Mouse (Mus musculus): Measurements from ENCODE around the gene Hes3. TPM values are rescaled to one million over a fixed set of nuclear protein-coding genes. Genes with fewer than 3 reads are reported as not detected.

Hes3 gene
- polyA plus RNA-seq, 1 experiment from 2014 or later = 0.41 TPM

DNA sequence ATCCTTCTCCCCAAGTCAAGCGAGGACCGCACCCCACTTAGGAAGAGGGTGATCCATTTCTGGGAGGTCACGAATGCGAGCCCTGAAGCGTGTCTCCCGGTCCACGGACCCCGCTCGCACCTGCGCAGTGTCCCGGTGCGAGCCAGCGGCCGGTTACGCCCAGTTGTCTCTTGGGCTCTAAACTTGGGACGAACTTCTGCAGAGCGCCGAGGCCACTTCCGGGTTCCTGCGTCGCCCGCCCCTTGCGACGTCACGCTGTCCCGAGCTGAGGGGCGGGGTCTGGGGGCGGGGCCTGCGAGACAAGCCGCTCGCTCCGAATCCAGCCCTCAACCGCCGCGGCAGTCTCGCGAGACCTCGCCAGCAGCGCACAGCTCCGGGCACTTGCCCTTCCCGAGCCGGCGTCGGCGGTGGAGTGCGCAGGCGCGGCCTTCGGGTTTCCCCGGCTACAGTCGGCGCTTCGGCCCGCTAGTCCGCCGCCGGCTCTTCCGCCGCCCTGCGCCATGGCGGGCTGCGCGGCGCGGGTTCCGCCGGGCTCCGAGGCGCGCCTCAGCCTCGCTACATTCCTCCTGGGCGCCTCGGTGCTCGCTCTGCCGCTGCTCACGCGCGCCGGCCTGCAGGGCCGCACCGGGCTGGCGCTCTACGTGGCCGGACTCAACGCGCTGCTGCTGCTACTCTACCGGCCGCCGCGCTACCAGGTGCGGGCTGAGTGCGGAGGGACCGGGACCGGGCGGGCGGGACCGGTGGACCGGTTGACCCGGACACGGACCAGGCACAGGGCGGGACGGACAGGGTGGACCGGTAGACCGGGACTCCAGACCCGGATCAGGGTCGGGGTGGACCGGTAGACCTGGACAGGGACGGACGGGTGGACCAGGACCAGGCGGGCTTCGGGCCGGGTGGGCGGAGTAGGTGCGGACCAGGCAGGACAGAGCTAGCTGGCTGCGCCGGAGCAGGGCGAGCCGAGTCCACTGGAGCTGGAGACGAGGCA is 5.7 kb upstream of the Hes3 start, which contains the start of gene Icmt:
Gene Icmt (plus strand): TSS at position 354 of the 988 bp plus-strand sequence.
- H3K27ac ChIP-seq (ENCODE audit: low read length) = peak within 1 kb of the TSS; percentile 84
- peaks cover 11% of the 10 kb centered on the region; the same call in 1 of the 2 replicates for H3K36me3 ChIP-seq (ENCODE audit: control insufficient read depth, insufficient read depth, low read length)
- H3K4me1 ChIP-seq (ENCODE audit: control insufficient read depth, insufficient read depth, low read length) = peaks cover 19% of the 10 kb centered on the region
- H3K27me3 ChIP-seq (ENCODE audit: control insufficient read depth, insufficient read depth, low read depth, low read length) = peaks cover 32% of the 10 kb centered on the region
- H3K4me2 ChIP-seq (ENCODE audit: low read length) = peak within 1 kb of the TSS; percentile 96
- under 1% methylated on average over 110 of the region's 119 CpGs for WGBS
- H3K4me3 ChIP-seq (ENCODE audit: low read depth, low read length) = peak within 1 kb of the TSS; percentile 94
- ATAC-seq = peak; percentile 94
- H3K9ac ChIP-seq (ENCODE audit: low read depth, low read length) = peak within 1 kb of the TSS; percentile 98
- H3K9me3 ChIP-seq (replicated peaks; ENCODE audit: control insufficient read depth, low read length, poor library complexity, severe bottlenecking) = no peaks in the 10 kb centered on the region

DNA sequence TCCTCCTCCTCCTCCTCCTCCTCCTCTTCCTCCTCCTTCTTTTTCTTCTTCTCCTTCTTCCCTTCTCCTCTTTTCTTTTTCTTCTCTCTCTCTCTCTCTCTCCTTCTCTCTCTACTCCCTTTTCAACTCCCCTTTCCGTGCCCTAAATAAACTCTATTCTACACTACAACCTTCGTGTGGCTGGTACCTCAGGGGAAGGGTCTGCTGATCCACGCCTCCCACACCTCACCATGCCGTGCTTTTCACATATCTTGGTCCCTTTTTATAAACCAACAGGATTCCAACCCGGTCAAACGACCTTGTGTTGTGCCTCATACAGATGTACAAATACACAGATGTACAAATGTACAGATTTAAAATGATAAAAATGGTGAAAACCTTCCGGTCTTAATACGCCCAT is 4.9 kb upstream of the Hes3 start:
- no peak overlapping the region for H3K27ac ChIP-seq (ENCODE audit: low read length)
- H3K9ac ChIP-seq (ENCODE audit: low read depth, low read length) = 0 out of 2 replicates have a peak overlapping the region, but pooled peaks have one; percentile 23
- H3K36me3 ChIP-seq (ENCODE audit: control insufficient read depth, insufficient read depth, low read length) = peaks cover 5% of the 10 kb centered on the region; the same call in 1 of the 2 replicates
- no peaks in the 10 kb centered on the region for H3K9me3 ChIP-seq (replicated peaks; ENCODE audit: control insufficient read depth, low read length, poor library complexity, severe bottlenecking)
- 19% methylated on average over 8 of the region's 8 CpGs for WGBS
- H3K4me2 ChIP-seq (ENCODE audit: low read length) = peak overlapping the region; percentile 96
- peaks cover 39% of the 10 kb centered on the region for H3K27me3 ChIP-seq (ENCODE audit: control insufficient read depth, insufficient read depth, low read depth, low read length)
- peak overlapping the region; percentile 94 for H3K4me3 ChIP-seq (ENCODE audit: low read depth, low read length)
- peaks cover 19% of the 10 kb centered on the region for H3K4me1 ChIP-seq (ENCODE audit: control insufficient read depth, insufficient read depth, low read length)
- no peak for ATAC-seq

DNA sequence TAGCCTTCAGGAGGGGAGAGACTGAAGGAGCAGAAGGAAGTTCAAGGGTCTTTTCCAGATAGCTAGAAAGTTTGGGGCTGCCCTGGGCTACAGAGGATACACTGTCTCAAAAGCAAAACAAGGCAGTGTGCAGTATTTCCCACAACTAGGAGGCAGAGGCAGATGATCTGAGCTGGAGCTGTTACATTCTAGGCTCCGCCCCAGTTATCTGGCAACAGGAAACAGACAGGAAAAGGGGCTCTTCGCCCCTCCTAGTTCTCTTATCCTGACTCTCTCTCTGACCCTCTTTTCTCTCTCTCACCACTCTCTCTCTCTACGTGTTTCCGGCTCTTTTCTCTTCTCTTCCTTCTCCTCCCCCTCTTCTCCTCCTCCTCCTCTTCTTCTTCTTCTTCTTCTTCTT is 4.5 kb upstream of the Hes3 start:
- WGBS = 49% methylated on average over 4 of the region's 4 CpGs

DNA sequence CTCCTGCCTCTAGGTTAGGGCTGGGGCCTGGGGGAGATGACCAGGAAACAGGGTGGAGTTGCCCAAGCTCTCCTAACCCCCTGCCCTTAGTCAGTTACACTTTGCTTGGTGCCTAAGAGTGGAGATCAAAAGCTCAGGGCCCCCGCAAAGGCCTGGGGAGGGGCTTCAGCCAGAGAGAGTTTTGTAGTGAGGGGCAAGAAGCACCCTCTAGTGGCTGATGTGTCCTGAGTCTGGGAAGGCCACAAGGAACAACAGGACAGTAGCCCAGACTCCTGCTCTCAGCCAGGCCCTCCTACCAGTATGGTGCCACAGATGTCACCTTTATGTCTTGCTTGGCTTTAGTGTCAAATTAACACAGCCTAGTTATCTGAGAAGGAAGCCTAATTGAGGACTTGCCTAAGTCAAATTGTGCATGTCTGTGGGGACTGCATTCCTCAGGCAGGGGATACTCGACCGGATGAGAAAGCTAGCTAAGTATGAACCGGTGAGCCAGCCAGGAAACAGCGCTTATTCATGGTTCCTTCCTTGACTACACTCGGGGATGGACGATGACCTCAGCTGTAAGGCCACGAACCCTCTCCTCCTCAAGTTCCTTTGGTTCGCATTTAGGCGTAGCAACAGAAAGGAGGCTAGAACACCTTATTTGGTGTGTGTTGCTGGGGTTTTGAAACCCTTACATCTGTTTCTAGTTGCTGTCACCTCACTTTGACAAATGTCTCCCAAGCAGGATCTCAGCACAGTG is 2.9 kb upstream of the Hes3 start:
- 60% methylated on average over 10 of the region's 10 CpGs for WGBS
- H3K9ac ChIP-seq (ENCODE audit: low read depth, low read length) = no peak overlapping the region
- no peaks in the 10 kb centered on the region for H3K36me3 ChIP-seq (ENCODE audit: control insufficient read depth, insufficient read depth, low read length)
- peaks cover 31% of the 10 kb centered on the region for H3K4me1 ChIP-seq (ENCODE audit: control insufficient read depth, insufficient read depth, low read length)
- no peak overlapping the region for H3K27ac ChIP-seq (ENCODE audit: low read length)
- no peak for ATAC-seq
- H3K4me3 ChIP-seq (ENCODE audit: low read depth, low read length) = no peak overlapping the region
- H3K27me3 ChIP-seq (ENCODE audit: control insufficient read depth, insufficient read depth, low read depth, low read length) = peaks cover 54% of the 10 kb centered on the region
- H3K4me2 ChIP-seq (ENCODE audit: low read length) = no peak overlapping the region
- no peaks in the 10 kb centered on the region for H3K9me3 ChIP-seq (replicated peaks; ENCODE audit: control insufficient read depth, low read length, poor library complexity, severe bottlenecking)

More for the DNA sequence above, 4.5 kb upstream of the Hes3 start:
- H3K4me1 ChIP-seq (ENCODE audit: control insufficient read depth, insufficient read depth, low read length) = peaks cover 21% of the 10 kb centered on the region
- peaks cover 2% of the 10 kb centered on the region; the same call in 1 of the 2 replicates for H3K36me3 ChIP-seq (ENCODE audit: control insufficient read depth, insufficient read depth, low read length)
- H3K9me3 ChIP-seq (replicated peaks; ENCODE audit: control insufficient read depth, low read length, poor library complexity, severe bottlenecking) = no peaks in the 10 kb centered on the region
- no peak overlapping the region for H3K27ac ChIP-seq (ENCODE audit: low read length)
- H3K27me3 ChIP-seq (ENCODE audit: control insufficient read depth, insufficient read depth, low read depth, low read length) = peaks cover 43% of the 10 kb centered on the region
- H3K4me2 ChIP-seq (ENCODE audit: low read length) = no peak overlapping the region
- no peak for ATAC-seq
- H3K9ac ChIP-seq (ENCODE audit: low read depth, low read length) = no peak overlapping the region
- H3K4me3 ChIP-seq (ENCODE audit: low read depth, low read length) = no peak overlapping the region

DNA sequence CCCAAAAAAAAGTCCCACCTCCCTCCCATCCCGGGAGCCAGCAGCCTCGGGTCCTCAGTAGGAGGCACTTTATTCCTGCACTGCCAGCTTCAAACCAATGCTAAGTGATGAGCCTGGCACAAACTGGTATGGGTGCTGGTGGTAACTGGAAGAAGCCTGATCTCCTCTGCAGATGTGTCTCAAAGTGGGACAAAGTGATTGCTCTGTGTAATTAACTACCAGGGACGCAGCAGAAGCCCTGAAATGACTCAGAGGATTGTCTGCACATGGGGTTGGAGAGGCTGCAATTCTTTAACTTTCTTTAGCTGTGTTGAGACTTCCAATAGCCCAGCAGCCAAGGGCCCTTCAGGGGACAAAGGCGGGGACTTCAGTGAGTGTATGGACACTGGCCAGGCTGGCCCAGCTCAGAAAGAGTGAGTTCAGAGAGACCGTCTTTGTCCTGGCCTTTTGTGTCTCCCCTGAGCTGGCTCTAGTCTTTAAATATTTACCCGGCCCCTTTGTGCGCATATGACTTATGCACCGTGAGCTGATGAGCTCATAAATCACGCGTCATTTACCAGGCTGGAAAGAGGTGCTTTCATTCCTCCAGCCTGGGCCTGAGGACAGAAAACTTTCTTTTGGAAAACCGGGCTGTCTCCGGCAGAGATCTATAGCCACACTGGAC is 772 bp upstream of the Hes3 start:
- Histone ChIP-seq H3K27me3 (ENCODE audit: control insufficient read depth, insufficient read depth, low read depth, low read length) (peaks cover 67% of the 10 kb centered on the region), H3K36me3 (ENCODE audit: control insufficient read depth, insufficient read depth, low read length) (no peaks in the 10 kb centered on the region), H3K4me2 (ENCODE audit: low read length) (no peak overlapping the region), H3K4me1 (ENCODE audit: control insufficient read depth, insufficient read depth, low read length) (peaks cover 20% of the 10 kb centered on the region), H3K27ac (ENCODE audit: low read length) (no peak overlapping the region), H3K4me3 (ENCODE audit: low read depth, low read length) (no peak overlapping the region), H3K9me3 (replicated peaks; ENCODE audit: control insufficient read depth, low read length, poor library complexity, severe bottlenecking) (no peaks in the 10 kb centered on the region), H3K9ac (ENCODE audit: low read depth, low read length) (0 out of 2 replicates have a peak overlapping the region, but pooled peaks have one; percentile 30)
- 4% methylated on average over 12 of the region's 12 CpGs for WGBS
- no peak for ATAC-seq

DNA sequence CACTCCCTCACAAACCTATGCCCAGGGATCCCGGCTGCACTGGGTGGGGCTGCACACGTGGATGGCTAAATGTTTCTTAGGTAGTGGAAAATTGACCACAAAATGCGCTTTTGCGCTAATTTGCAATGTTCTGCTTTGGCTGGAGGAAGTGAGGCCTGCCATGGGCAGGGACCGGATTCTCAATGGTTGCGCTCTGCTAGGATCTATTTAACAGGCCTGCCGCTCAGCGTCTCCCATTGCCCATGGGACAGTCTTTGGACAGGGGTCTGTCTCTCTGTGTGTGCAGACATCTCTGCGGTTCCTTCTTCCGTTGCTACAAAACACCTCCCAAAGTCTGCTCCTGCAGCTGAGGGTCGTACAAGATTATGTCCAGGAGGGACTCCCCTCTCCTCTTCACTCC is 471 bp downstream of the Hes3 start:
- H3K9ac ChIP-seq (ENCODE audit: low read depth, low read length) = peak overlapping the region; percentile 60; the same call in 1 of the 2 replicates
- H3K27me3 ChIP-seq (ENCODE audit: control insufficient read depth, insufficient read depth, low read depth, low read length) = peaks cover 72% of the 10 kb centered on the region
- H3K4me1 ChIP-seq (ENCODE audit: control insufficient read depth, insufficient read depth, low read length) = peaks cover 27% of the 10 kb centered on the region
- no peaks in the 10 kb centered on the region for H3K9me3 ChIP-seq (replicated peaks; ENCODE audit: control insufficient read depth, low read length, poor library complexity, severe bottlenecking)
- no peaks in the 10 kb centered on the region for H3K36me3 ChIP-seq (ENCODE audit: control insufficient read depth, insufficient read depth, low read length)
- no peak overlapping the region for H3K4me3 ChIP-seq (ENCODE audit: low read depth, low read length)
- peak overlapping the region; percentile 67 for H3K4me2 ChIP-seq (ENCODE audit: low read length)
- 14% methylated on average over 11 of the region's 11 CpGs for WGBS
- no peak overlapping the region for H3K27ac ChIP-seq (ENCODE audit: low read length)
- no peak for ATAC-seq

DNA sequence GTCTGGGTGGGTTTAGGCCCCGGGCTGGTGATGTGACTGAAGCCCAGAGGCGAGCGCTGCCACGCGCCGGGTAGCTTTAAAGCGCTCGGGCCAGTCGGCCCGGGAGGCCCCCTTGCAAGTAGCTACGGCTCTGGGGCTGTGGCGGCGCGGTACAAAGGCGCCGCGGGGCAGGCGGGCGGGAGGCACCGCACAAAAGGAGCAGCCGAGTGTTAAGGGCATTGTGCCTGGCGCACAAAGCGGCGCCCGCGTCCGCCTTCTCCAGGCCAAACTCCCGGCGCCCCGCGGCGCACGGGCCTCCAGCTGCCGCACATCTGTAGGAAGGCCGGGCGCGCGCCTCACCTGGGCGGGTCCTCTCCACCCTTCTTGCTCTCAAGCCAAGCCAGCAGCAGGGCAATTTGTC is 1.1 kb downstream of the Hes3 start:
- H3K4me2 ChIP-seq (ENCODE audit: low read length) = peak overlapping the region; percentile 67
- WGBS = under 1% methylated on average over 32 of the region's 39 CpGs
- no peaks in the 10 kb centered on the region for H3K9me3 ChIP-seq (replicated peaks; ENCODE audit: control insufficient read depth, low read length, poor library complexity, severe bottlenecking)
- peaks cover 29% of the 10 kb centered on the region for H3K4me1 ChIP-seq (ENCODE audit: control insufficient read depth, insufficient read depth, low read length)
- no peak overlapping the region; the same call in 1 of the 2 replicates for H3K27ac ChIP-seq (ENCODE audit: low read length)
- ATAC-seq = peak; percentile 18; the same call in 1 of the 2 replicates
- no peaks in the 10 kb centered on the region for H3K36me3 ChIP-seq (ENCODE audit: control insufficient read depth, insufficient read depth, low read length)
- peak overlapping the region; percentile 31 for H3K4me3 ChIP-seq (ENCODE audit: low read depth, low read length)
- H3K27me3 ChIP-seq (ENCODE audit: control insufficient read depth, insufficient read depth, low read depth, low read length) = peaks cover 71% of the 10 kb centered on the region
- peak overlapping the region; percentile 60 for H3K9ac ChIP-seq (ENCODE audit: low read depth, low read length)

DNA sequence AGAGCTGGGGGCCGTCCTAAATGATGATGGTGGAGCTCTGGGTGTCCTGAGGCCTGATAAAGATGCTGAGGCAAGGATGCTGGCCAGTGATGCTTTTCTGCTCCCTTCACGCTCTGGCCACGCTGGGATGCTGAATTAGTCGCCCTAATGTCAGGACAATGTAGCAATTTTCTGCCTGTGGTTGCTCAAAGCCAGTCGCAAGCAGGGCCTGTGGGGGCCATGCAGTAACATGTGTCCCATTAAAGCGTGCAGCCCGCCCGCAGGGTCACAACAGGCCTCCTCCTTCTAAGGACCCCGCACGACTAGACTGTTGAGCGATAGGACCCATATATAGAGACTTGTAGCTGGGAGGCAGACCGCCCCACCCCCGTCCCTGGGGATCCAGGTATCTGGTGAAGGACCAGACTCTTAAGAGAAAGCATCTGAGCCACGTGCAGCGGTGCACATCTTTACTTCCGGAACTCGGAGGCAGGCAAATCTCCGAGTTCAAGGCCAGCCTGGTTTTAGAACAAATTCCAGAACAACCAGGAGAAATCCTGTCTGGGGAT is 3.0 kb downstream of the Hes3 start:
- H3K4me1 ChIP-seq (ENCODE audit: control insufficient read depth, insufficient read depth, low read length) = peaks cover 29% of the 10 kb centered on the region
- H3K9me3 ChIP-seq (replicated peaks; ENCODE audit: control insufficient read depth, low read length, poor library complexity, severe bottlenecking) = no peaks in the 10 kb centered on the region
- H3K36me3 ChIP-seq (ENCODE audit: control insufficient read depth, insufficient read depth, low read length) = no peaks in the 10 kb centered on the region
- peaks cover 73% of the 10 kb centered on the region for H3K27me3 ChIP-seq (ENCODE audit: control insufficient read depth, insufficient read depth, low read depth, low read length)
- H3K4me3 ChIP-seq (ENCODE audit: low read depth, low read length) = no peak overlapping the region
- H3K27ac ChIP-seq (ENCODE audit: low read length) = no peak overlapping the region
- ATAC-seq = no peak
- H3K4me2 ChIP-seq (ENCODE audit: low read length) = no peak overlapping the region
- WGBS = 21% methylated on average over 18 of the region's 18 CpGs
- H3K9ac ChIP-seq (ENCODE audit: low read depth, low read length) = no peak overlapping the region
